Mouse (Mus musculus): ENCODE measurements around the gene Cxcl10.
"Not testable (repeated sequence)": the region's sequence is repeated elsewhere in the genome, so short reads cannot be mapped to it uniquely, and the experiment has no call there.

Gene Cxcl10

GRCm38 (mm10) chr5:92369151-92369994 lies 20.7 kb upstream of the Cxcl10 start:
- peak; percentile 46 for DNase-seq (ENCODE audit: low read depth)

- peak; percentile 89 for DNase-seq (ENCODE audit: low read depth)
Measured at GRCm38 (mm10) chr5:92368392-92368791, 19.7 kb upstream of the Cxcl10 start.

DNA sequence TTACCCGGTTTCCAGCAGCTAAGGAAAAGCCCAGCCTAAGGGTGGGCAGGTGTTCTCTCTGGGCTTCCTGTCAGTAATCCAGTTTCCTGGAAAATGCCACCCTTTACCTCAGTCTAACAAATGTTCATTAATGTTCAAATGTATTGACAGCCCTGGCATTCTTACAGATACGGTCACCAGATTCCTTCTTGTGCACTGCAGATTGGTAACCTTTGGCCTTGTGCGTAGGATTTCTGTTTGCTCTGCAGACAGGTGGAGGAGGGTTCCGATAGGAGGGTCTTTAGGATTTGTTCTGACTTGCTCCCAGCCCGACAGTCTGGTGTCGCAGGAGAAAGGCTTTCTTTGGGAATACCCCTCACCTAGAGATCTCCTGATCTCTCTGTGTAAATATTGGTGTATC lies 17.9 kb upstream of the Cxcl10 start:
- DNase-seq (ENCODE audit: low read depth): no peak

- DNase-seq (ENCODE audit: low read depth): no peak
Measured at GRCm38 (mm10) chr5:92365146-92365705, 16.5 kb upstream of the Cxcl10 start.

- DNase-seq (ENCODE audit: low read depth): no peak
Measured at GRCm38 (mm10) chr5:92364011-92364410, 15.3 kb upstream of the Cxcl10 start.

- no peak for DNase-seq (ENCODE audit: low read depth)
Measured at GRCm38 (mm10) chr5:92363179-92363578, 14.5 kb upstream of the Cxcl10 start.

- DNase-seq (ENCODE audit: low read depth): no peak
Measured at GRCm38 (mm10) chr5:92358767-92359455, 10.2 kb upstream of the Cxcl10 start.

DNA sequence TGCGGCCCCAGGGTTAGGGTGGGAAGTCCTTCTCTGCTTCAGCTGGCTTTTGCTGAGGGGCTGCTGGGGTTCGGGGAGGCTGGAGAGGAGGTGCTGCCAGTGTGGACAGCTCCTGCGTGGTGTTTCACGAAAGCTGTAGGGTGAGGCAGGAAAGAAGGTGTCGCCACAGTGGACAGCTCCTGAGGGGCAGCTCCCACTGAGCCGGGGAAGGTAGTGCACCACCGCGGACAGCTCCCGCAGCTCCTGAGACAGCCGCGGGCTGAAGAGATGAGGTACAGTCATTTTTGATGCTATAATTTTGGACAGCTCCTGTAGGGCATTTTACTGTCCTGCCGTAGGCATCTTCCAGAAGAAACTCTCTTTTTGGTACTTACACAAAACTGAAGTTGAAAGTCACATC lies 9.3 kb upstream of the Cxcl10 start:
- peak; percentile 21 for DNase-seq (ENCODE audit: low read depth)

- no peak for DNase-seq (ENCODE audit: low read depth)
Measured at GRCm38 (mm10) chr5:92353517-92353916, 4.8 kb upstream of the Cxcl10 start.

- not testable (repeated sequence) for DNase-seq (ENCODE audit: low read depth)
Measured at GRCm38 (mm10) chr5:92352716-92353115, 4.0 kb upstream of the Cxcl10 start.

- DNase-seq (ENCODE audit: low read depth): no peak
Measured at GRCm38 (mm10) chr5:92349731-92350130, 1.0 kb upstream of the Cxcl10 start.

GRCm38 (mm10) chr5:92345006-92345405 lies 3.7 kb downstream of the Cxcl10 start:
- no peak for DNase-seq (ENCODE audit: low read depth)

DNA sequence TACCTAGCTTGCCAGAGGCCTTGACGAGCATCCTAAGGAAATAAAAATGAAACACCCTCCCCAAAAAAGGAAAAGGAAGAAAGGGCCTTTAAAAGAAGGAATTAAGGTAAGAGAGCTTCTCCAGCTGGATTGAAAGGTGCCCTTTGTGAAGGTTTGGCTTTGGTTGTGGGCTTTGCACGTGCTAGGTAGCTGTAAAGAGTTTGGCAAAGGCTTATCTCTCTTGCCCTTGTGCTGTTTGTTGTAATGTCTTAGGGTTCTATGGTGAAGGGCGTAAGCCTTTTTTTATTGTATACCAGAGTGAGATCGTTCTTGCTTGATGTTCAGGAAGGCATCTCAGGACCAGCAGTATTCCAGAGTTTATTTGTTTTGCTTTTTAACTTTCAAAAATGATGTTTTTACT lies 8.1 kb downstream of the Cxcl10 start:
- no peak for DNase-seq (ENCODE audit: low read depth)

- no peak for DNase-seq (ENCODE audit: low read depth)
Measured at GRCm38 (mm10) chr5:92336743-92337142, 11.9 kb downstream of the Cxcl10 start.

DNA sequence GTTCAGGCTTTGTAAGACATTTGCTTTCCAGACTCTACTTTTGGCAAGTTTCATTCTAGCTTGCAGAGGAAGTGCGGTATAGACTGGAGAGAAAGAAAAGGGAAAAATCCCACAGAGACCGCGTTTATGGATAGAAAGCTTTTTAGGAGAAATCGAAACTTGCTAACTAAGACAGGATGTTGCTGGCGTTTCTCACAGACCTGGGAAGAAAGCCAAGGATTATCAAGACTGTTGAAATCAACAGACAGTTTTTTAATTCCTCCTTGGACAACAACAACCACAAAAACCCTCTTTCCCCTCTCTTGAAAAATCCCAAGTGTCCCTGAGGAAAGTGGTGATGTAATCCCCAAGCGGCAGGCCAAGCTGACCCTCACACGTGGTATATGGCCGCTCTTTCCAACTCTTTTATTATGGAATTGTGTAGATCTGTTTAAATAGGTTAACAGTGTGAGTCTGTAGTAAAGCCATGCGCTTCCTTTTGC lies 16.3 kb downstream of the Cxcl10 start:
- DNase-seq (ENCODE audit: low read depth): peak; percentile 87

- no peak for DNase-seq (ENCODE audit: low read depth)
Measured at GRCm38 (mm10) chr5:92331635-92332338, 16.9 kb downstream of the Cxcl10 start, which contains the start of gene Art3. Gene Art3 (plus strand): TSS chr5:92331827.

- DNase-seq (ENCODE audit: low read depth): no peak
Measured at GRCm38 (mm10) chr5:92331122-92331521, 17.6 kb downstream of the Cxcl10 start.

DNA sequence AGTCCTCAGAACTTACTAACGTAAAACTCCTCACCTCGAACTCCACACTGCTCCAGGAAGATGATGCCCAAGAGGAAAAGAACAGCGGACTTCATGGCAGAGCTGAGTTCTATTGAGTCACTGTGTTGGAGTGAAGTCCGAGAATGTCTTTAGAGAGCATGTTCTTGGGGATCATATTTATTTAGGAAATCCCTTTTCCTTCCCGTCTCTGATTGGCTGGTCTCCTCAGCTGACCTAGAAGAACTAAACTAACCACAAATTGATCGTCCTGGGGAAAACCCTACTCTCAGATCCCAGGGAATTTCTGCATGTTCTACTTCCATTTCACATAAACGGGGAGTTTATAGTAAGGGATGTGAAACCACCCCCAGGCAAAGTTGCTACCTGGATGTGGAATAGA lies 20.8 kb downstream of the Cxcl10 start, which contains the start of gene Cxcl9:
Cxcl9 (minus strand) TSS at position 151 of the 400 bp plus-strand sequence.
- no peak for DNase-seq (ENCODE audit: low read depth)

- no peak for DNase-seq (ENCODE audit: low read depth)
Measured at GRCm38 (mm10) chr5:92327367-92327766, 21.3 kb downstream of the Cxcl10 start.

- peak; percentile 47 for DNase-seq (ENCODE audit: low read depth)
Measured at GRCm38 (mm10) chr5:92323264-92323663, 25.4 kb downstream of the Cxcl10 start.

DNA sequence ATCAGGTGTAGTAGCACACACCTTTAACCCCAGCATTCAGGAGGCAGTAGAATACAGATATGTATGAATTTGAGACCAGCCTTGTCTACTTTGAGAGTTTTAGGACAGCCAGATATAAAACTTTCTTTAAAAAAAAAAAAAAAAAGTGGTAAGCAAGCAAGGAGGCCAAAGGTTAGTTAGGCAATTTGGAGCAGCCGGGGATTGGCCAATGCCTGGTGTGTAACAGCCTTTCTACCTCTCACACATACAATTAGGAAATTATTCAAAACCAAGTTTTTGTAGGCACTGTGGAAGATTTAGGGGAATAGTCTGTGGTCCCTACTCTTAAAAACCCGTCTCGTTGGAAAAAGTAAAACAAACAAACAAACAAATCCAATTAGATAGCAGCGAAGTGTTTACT lies 26.1 kb downstream of the Cxcl10 start:
- no peak for DNase-seq (ENCODE audit: low read depth)

Measured in NIH3T3 (cell line).